Mouse (Mus musculus) heart, embryonic 10.5 days (tissue): ENCODE measurements at regions not wholly inside any gene's neighbourhood (a gene's known extent, or its start where the extent isn't known, plus 50 kb on each side); places are given as distances from the start of the nearest gene placed in this dataset.

Source experiments
- DNase-seq: peaks from one replicate; pipeline ENCODE4 v3.0.0-alpha.2; 2017; ENCODE audit warnings: low spot score
- H3K27ac ChIP-seq: fragments of 300-500 bp; sonication (generic); 2 replicates; pipeline ENCODE4 v1.5.1; 2016; ENCODE audit warnings: mild to moderate bottlenecking
- H3K27me3 ChIP-seq: fragments of 300-500 bp; sonication (generic); 2 replicates; pipeline ENCODE4 v1.6.1; 2016; ENCODE audit warnings: mild to moderate bottlenecking; ENCODE audit not compliant: poor library complexity, insufficient read depth, severe bottlenecking
- H3K36me3 ChIP-seq: fragments of 300-500 bp; sonication (generic); 2 replicates; pipeline ENCODE4 v1.6.1; 2016; ENCODE audit warnings: mild to moderate bottlenecking, moderate library complexity
- H3K4me1 ChIP-seq: fragments of 300-500 bp; sonication (generic); 2 replicates; pipeline ENCODE4 v1.6.1; 2016; ENCODE audit warnings: mild to moderate bottlenecking
- H3K4me3 ChIP-seq: fragments of 300-500 bp; sonication (generic); 2 replicates; pipeline ENCODE4 v1.5.1; 2016; ENCODE audit warnings: mild to moderate bottlenecking, moderate library complexity
- H3K9me3 ChIP-seq: fragments of 300-500 bp; sonication (generic); 2 replicates; pipeline ENCODE4 v1.6.1; 2016; ENCODE audit warnings: mild to moderate bottlenecking, moderate library complexity
- WGBS: fragments of 180-500 bp; shearing (Covaris S2); methylation state at CpG from one replicate; pipeline ENCODE4 v1.1.7; 2016; 5-methylcytosine and 5-hydroxymethylcytosine counted together

GRCm38 (mm10) chr15:7597335-7597734 is 199.1 kb upstream of the Egflam start:
- WGBS, result 65% methylated on average over 4 of the region's 4 CpGs

GRCm38 (mm10) chr15:7597805-7598204 is 199.6 kb upstream of the Egflam start:
- Histone ChIP-seq H3K36me3 (no peaks in the 10 kb centered on the region), H3K27me3 (no peaks in the 10 kb centered on the region), H3K4me3 (no peak overlapping the region), H3K27ac (no peak overlapping the region), H3K4me1 (no peaks in the 10 kb centered on the region), H3K9me3 (no peaks in the 10 kb centered on the region)
- DNase-seq, result no peak

More at GRCm38 (mm10) chr15:7597335-7597734, 199.1 kb upstream of the Egflam start:
- Histone ChIP-seq H3K27ac (no peak overlapping the region), H3K36me3 (no peaks in the 10 kb centered on the region), H3K4me1 (no peaks in the 10 kb centered on the region), H3K27me3 (no peaks in the 10 kb centered on the region), H3K9me3 (no peaks in the 10 kb centered on the region), H3K4me3 (no peak overlapping the region)
- no peak for DNase-seq

DNA sequence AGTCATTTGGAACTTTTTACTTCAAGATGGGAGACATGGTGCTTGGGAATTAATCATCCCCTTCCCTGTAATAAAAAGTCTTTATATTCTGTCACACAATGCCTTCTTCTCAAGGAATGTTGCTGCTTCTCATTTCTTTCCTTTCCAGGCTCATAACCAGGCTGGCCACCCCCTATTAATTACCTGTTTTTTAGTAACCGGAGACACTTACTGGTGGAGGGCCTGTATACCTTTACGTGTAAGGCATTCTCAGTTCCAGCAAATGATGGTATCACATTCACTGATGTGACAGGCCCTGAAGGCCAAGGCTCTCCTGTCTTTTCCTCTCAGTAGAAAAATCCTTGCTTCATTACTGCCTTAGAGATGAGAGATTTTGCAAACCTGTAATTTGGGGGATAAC is 203.3 kb upstream of the Egflam start:
- 76% methylated on average over 2 of the region's 2 CpGs for WGBS
- no peak overlapping the region for H3K27ac ChIP-seq
- no peaks in the 10 kb centered on the region for H3K36me3 ChIP-seq
- no peak for DNase-seq
- no peaks in the 10 kb centered on the region for H3K9me3 ChIP-seq
- no peaks in the 10 kb centered on the region for H3K4me1 ChIP-seq
- no peak overlapping the region for H3K4me3 ChIP-seq
- no peaks in the 10 kb centered on the region for H3K27me3 ChIP-seq

DNA sequence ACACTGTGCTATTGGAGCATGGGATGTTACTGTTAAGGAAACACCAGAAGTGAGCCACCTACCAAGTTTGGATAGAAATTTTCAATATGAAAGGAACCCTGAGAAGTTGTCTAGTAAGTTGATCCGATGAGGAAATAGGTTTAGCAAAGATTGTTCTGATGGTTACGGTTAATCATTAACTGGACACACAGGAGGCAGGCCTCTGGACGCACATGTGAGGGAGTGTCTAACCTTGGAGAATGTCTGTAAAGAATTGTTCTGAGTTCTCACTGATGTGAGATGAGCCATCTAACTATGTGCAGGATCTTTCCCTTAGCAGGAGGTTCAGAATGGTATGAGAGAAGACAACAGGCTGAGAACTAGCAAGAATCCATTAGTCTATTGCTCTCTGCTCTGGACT is 205.8 kb upstream of the Gdnf start:
- no peaks in the 10 kb centered on the region for H3K9me3 ChIP-seq
- no peaks in the 10 kb centered on the region for H3K27me3 ChIP-seq
- no peaks in the 10 kb centered on the region for H3K36me3 ChIP-seq
- H3K4me3 ChIP-seq, result no peak overlapping the region
- DNase-seq, result no peak
- H3K4me1 ChIP-seq, result no peaks in the 10 kb centered on the region
- no peak overlapping the region for H3K27ac ChIP-seq
- 90% methylated on average over 3 of the region's 3 CpGs for WGBS

GRCm38 (mm10) chr15:7617954-7618353 is 192.7 kb upstream of the Gdnf start:
- Histone ChIP-seq H3K9me3 (no peaks in the 10 kb centered on the region), H3K27me3 (no peaks in the 10 kb centered on the region)
- WGBS, result 76% methylated on average over 2 of the region's 2 CpGs

GRCm38 (mm10) chr15:7623026-7623425 is 187.6 kb upstream of the Gdnf start:
- DNase-seq, result no peak
- Histone ChIP-seq H3K9me3 (no peaks in the 10 kb centered on the region), H3K27me3 (no peaks in the 10 kb centered on the region), H3K4me1 (no peaks in the 10 kb centered on the region), H3K4me3 (no peak overlapping the region), H3K27ac (no peak overlapping the region), H3K36me3 (no peaks in the 10 kb centered on the region)
- 80% methylated on average over 2 of the region's 2 CpGs for WGBS

More at GRCm38 (mm10) chr15:7617954-7618353, 192.7 kb upstream of the Gdnf start:
- Histone ChIP-seq H3K36me3 (no peaks in the 10 kb centered on the region), H3K4me1 (no peaks in the 10 kb centered on the region), H3K27ac (no peak overlapping the region), H3K4me3 (no peak overlapping the region)
- DNase-seq, result no peak

DNA sequence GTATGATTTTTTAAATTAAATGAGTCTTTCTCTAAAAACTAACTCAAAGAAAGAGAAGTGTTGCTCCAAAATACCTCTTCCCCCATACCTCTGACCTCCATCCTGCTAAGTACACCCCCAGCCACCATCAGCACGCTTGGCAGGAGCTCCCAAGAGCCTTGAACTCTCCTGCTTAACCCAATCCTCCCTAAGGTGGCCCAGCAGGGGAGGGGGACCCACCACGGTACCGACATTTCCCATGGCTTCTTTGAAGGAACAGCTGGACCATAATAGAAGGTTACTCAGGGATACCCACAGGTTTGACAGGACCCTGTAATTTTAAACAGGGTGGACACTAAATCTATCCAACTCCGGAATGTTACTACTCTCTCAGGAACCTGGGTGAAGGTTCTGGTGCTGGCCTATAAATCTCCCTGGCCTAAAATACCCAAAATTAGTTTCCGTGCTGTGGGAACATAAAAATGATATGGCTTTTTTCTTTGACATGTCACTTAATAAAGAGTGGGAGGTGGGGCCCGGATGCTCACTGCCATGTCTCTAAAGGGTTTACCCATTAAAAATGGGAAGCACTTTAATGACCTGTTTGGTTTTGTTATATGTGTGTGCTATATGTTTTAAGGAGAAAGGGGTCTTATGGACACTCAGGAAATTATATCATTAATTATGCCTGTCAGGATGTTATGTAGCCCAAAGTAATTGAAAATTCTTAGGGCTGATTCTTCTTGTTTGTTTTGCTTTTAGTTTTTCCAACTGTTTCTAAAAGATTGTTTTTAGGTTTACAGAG is 185.8 kb upstream of the Gdnf start:
- no peak overlapping the region for H3K27ac ChIP-seq
- no peak overlapping the region for H3K4me3 ChIP-seq
- no peak for DNase-seq
- no peaks in the 10 kb centered on the region for H3K27me3 ChIP-seq
- H3K9me3 ChIP-seq, result no peaks in the 10 kb centered on the region
- H3K4me1 ChIP-seq, result no peaks in the 10 kb centered on the region
- WGBS, result 68% methylated on average over 6 of the region's 6 CpGs
- H3K36me3 ChIP-seq, result no peaks in the 10 kb centered on the region

DNA sequence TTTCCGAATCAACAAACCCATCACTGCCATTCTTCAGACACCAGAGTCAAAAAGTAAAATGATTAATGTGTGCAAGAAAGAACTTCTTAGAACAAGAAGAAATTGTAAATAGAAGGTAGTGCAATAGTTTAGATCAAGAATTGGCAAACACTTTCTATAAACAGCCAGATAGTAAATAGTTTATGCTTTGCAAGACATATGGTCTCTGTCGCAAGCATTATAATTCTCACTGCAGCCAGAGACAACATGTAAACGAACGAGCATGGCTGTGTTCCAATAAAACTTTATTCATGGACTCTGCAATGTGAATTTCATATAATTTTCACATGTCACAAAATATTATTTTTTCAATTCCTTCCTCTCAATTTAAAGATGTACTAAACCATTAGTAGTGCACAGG is 180.8 kb upstream of the Gdnf start:
- WGBS, result 85% methylated on average over 4 of the region's 4 CpGs
- H3K27ac ChIP-seq, result no peak overlapping the region
- no peaks in the 10 kb centered on the region for H3K9me3 ChIP-seq
- no peak for DNase-seq
- no peak overlapping the region for H3K4me3 ChIP-seq
- no peaks in the 10 kb centered on the region for H3K27me3 ChIP-seq
- no peaks in the 10 kb centered on the region for H3K4me1 ChIP-seq
- H3K36me3 ChIP-seq, result no peaks in the 10 kb centered on the region

DNA sequence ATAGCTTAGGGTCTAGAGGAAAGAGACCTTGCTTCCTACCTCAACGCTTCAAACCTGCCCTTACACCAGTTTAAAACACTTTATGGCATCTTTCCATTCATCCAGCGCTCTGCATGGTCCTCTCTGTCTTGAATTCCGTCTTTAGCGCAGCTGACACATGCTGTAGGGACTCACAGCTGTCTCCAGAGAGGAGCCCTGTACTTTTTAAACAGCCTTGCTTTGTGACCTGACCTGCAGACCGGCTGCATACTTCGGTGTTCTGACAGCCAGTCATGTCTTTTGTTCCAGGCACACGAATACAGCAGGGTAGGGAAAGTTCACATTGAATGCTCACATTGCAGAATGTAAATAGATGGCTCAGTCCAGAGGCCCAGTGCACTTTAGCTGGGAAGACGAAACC is 175.4 kb upstream of the Gdnf start:
- no peak for DNase-seq
- H3K36me3 ChIP-seq, result no peaks in the 10 kb centered on the region
- 66% methylated on average over 8 of the region's 8 CpGs for WGBS
- H3K4me1 ChIP-seq, result no peaks in the 10 kb centered on the region
- H3K4me3 ChIP-seq, result no peak overlapping the region
- no peaks in the 10 kb centered on the region for H3K9me3 ChIP-seq
- H3K27me3 ChIP-seq, result no peaks in the 10 kb centered on the region; the same call in 1 of the 2 replicates
- no peak overlapping the region for H3K27ac ChIP-seq

GRCm38 (mm10) chr15:7639444-7639843 is 171.2 kb upstream of the Gdnf start:
- Histone ChIP-seq H3K36me3 (no peaks in the 10 kb centered on the region), H3K27ac (no peak overlapping the region), H3K4me1 (no peaks in the 10 kb centered on the region), H3K4me3 (no peak overlapping the region), H3K9me3 (no peaks in the 10 kb centered on the region), H3K27me3 (no peaks in the 10 kb centered on the region; the same call in 1 of the 2 replicates)
- WGBS, result 73% methylated on average over 6 of the region's 6 CpGs
- no peak for DNase-seq

DNA sequence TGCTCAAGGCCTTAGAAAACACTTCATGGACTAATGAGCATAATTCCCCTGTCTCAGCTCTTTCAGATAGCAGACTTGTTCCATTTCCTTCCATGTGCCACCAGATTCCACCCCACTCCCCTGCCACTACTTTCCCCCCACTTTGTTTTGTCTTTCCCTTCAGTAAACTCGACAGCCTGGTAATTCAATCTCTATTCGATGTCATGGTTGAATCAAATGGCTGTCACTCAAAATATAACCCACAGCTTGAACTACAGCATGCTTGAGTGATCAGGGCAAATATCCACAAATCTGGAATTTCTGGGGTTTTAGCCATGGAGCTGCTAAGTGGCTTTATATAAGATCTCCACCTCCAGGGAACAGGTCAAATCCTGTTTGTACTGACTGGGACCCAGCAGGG is 168.6 kb upstream of the Gdnf start:
- DNase-seq, result no peak
- no peaks in the 10 kb centered on the region for H3K27me3 ChIP-seq
- WGBS, result 64% methylated on average over 2 of the region's 2 CpGs
- H3K4me1 ChIP-seq, result no peaks in the 10 kb centered on the region
- no peak overlapping the region for H3K4me3 ChIP-seq
- no peaks in the 10 kb centered on the region for H3K9me3 ChIP-seq
- H3K36me3 ChIP-seq, result no peaks in the 10 kb centered on the region
- no peak overlapping the region for H3K27ac ChIP-seq

- H3K27ac ChIP-seq, result no peak overlapping the region
- no peaks in the 10 kb centered on the region for H3K27me3 ChIP-seq
- H3K4me1 ChIP-seq, result no peaks in the 10 kb centered on the region
- WGBS, result 58% methylated on average over 3 of the region's 3 CpGs
- no peaks in the 10 kb centered on the region for H3K36me3 ChIP-seq
- no peaks in the 10 kb centered on the region for H3K9me3 ChIP-seq
- DNase-seq, result no peak
- H3K4me3 ChIP-seq, result no peak overlapping the region
Observed at GRCm38 (mm10) chr15:7650705-7651104, 159.9 kb upstream of the Gdnf start.

DNA sequence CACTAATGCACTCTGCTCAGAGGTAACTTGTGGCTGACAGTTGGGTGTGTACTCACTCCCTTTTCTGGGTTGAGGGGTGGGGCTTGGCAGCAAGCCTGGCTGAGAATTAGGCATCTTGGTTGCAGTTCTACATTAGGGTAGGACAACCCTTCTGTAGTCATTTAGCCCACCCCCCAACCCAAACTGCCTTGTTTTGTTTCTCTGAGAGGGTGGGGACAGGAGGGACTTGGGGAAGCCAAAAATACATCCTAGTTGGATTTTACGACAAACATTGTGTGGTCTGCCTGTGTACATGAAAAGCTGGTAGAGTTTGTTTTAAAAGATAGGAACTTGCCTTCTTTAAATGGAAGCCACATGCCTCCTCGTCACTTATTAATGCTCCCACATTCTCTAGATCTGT is 146.8 kb upstream of the Gdnf start:
- WGBS, result 75% methylated on average over 2 of the region's 2 CpGs
- Histone ChIP-seq H3K27me3 (no peaks in the 10 kb centered on the region), H3K4me1 (no peaks in the 10 kb centered on the region), H3K36me3 (no peaks in the 10 kb centered on the region), H3K9me3 (no peaks in the 10 kb centered on the region), H3K27ac (no peak overlapping the region), H3K4me3 (no peak overlapping the region)
- no peak for DNase-seq

- no peak for DNase-seq
- WGBS, result 66% methylated on average over 8 of the region's 8 CpGs
- no peaks in the 10 kb centered on the region for H3K4me1 ChIP-seq
Observed at GRCm38 (mm10) chr15:7669631-7670030, 141.0 kb upstream of the Gdnf start.

More at GRCm38 (mm10) chr15:7669631-7670030, 141.0 kb upstream of the Gdnf start:
- no peak overlapping the region for H3K27ac ChIP-seq
- no peaks in the 10 kb centered on the region for H3K9me3 ChIP-seq
- H3K36me3 ChIP-seq, result no peaks in the 10 kb centered on the region
- no peak overlapping the region for H3K4me3 ChIP-seq
- H3K27me3 ChIP-seq, result no peaks in the 10 kb centered on the region
